Mouse (Mus musculus) forebrain, embryonic 13.5 days (tissue): Measurements from ENCODE around the gene Rnaseh2b. TPM values are rescaled to one million over a fixed set of nuclear protein-coding genes. Genes with fewer than 3 reads are reported as not detected.
A peak's percentile ranks its signal among the peaks of the same experiment; 100 is the strongest.

ENCODE experiments used
- ATAC-seq: fragments of 200-750 bp; cut with Nextera tagmentation; 2 replicates; pipeline ENCODE4 v1.8.0; 2017
- H3K27ac ChIP-seq: fragments of 300-500 bp; sonication (generic); 2 replicates; pipeline ENCODE4 v1.5.1; 2015; ENCODE audit warnings: inconsistent platforms, mild to moderate bottlenecking, moderate library complexity
- H3K27me3 ChIP-seq: fragments of 300-500 bp; sonication (generic); 2 replicates; pipeline ENCODE4 v1.6.1; 2015; ENCODE audit warnings: mild to moderate bottlenecking, inconsistent platforms
- H3K36me3 ChIP-seq: fragments of 300-500 bp; sonication (generic); 2 replicates; pipeline ENCODE4 v1.6.1; 2015; ENCODE audit warnings: mild to moderate bottlenecking, inconsistent platforms; ENCODE audit not compliant: poor library complexity, severe bottlenecking
- H3K4me1 ChIP-seq: fragments of 300-500 bp; sonication (generic); 2 replicates; pipeline ENCODE4 v1.6.1; 2015; ENCODE audit warnings: inconsistent platforms
- H3K4me2 ChIP-seq: fragments of 300-500 bp; sonication (generic); 2 replicates; pipeline ENCODE4 v1.6.1; 2015; ENCODE audit warnings: inconsistent platforms, mild to moderate bottlenecking, moderate library complexity
- H3K4me3 ChIP-seq: fragments of 300-500 bp; sonication (generic); 2 replicates; pipeline ENCODE4 v1.5.1; 2015; ENCODE audit warnings: mild to moderate bottlenecking, inconsistent platforms
- H3K9ac ChIP-seq: fragments of 300-500 bp; sonication (generic); 2 replicates; pipeline ENCODE4 v1.6.1; 2015; ENCODE audit warnings: mild to moderate bottlenecking, inconsistent platforms
- H3K9me3 ChIP-seq: fragments of 300-500 bp; sonication (generic); replicated peaks from 2 replicates; pipeline ENCODE4 v1.6.1; 2016; ENCODE audit warnings: inconsistent platforms
- WGBS: fragments of 180-500 bp; shearing (Covaris S2); methylation state at CpG from one replicate; pipeline ENCODE4 v1.1.7; 2015; 5-methylcytosine and 5-hydroxymethylcytosine counted together
- polyA plus RNA-seq: library from polyadenylated mRNA; unstranded; fragments of >200 nt; fragmentation: Nextera tagmentation; extraction: Ambion mirVana; gene quantifications from 2 replicates; pipeline ENCODE4 v1.2.1, GENCODE M21; 2015

Rnaseh2b gene
- polyA plus RNA-seq, result 80.0 and 102 TPM in 2 replicates

GRCm38 (mm10) chr14:62292488-62293339, at the start of gene Rnaseh2b, which contains the start of gene Dleu7:
TSS of gene Rnaseh2b (plus strand) at chr14:62292589.
TSS of gene Dleu7 (minus strand) at chr14:62293047.
- Histone ChIP-seq H3K4me3 (peak within 1 kb of the TSS; percentile 63), H3K9me3 (no peaks in the 10 kb centered on the region), H3K36me3 (no peaks in the 10 kb centered on the region), H3K4me1 (peaks cover 18% of the 10 kb centered on the region), H3K27me3 (no peaks in the 10 kb centered on the region), H3K27ac (peak within 1 kb of the TSS; percentile 60), H3K4me2 (peak within 1 kb of the TSS; percentile 97), H3K9ac (peak within 1 kb of the TSS; percentile 85)
- WGBS, result 1% methylated on average over 43 of the region's 60 CpGs
- ATAC-seq, result peak; percentile 89

- Histone ChIP-seq H3K9me3 (no peaks in the 10 kb centered on the region), H3K9ac (no peak overlapping the region), H3K4me1 (no peaks in the 10 kb centered on the region; the same call in 1 of the 2 replicates), H3K27me3 (no peaks in the 10 kb centered on the region), H3K36me3 (no peaks in the 10 kb centered on the region), H3K27ac (no peak overlapping the region), H3K4me2 (no peak overlapping the region), H3K4me3 (no peak overlapping the region)
- WGBS, result 79% methylated on average over 2 of the region's 2 CpGs
- ATAC-seq, result no peak
These were observed 48.9 kb upstream of the Rnaseh2b start for GRCm38 (mm10) chr14:62243530-62243929.

DNA sequence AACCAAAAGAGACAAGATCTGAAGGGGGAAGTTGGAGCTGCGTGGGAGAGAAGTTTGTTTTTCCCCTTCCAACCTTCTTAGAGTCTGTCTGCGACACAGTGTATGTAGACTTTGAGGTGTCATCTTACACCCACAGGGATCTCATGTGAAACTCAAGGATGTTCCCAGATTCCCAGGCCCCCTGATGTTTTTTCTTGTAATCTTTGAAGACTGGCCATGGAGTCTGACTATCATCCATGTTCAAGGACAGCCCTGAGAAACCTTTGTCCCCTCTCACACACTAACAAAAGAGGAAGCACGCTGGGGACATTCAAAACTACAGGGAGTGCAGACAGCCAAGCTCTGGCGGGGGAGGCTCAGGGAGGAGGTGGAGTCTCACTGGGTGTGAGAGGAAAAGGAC, 46.8 kb upstream of the Rnaseh2b start:
- no peak overlapping the region for H3K27ac ChIP-seq
- no peaks in the 10 kb centered on the region for H3K9me3 ChIP-seq
- no peaks in the 10 kb centered on the region; the same call in 1 of the 2 replicates for H3K4me1 ChIP-seq
- H3K27me3 ChIP-seq, result no peaks in the 10 kb centered on the region
- WGBS, result 23% methylated on average over 4 of the region's 4 CpGs
- no peak overlapping the region for H3K9ac ChIP-seq
- ATAC-seq, result no peak
- H3K4me3 ChIP-seq, result no peak overlapping the region
- no peak overlapping the region for H3K4me2 ChIP-seq
- no peaks in the 10 kb centered on the region for H3K36me3 ChIP-seq

GRCm38 (mm10) chr14:62248345-62248744, 44.0 kb upstream of the Rnaseh2b start:
- Histone ChIP-seq H3K4me3 (no peak overlapping the region), H3K9me3 (no peaks in the 10 kb centered on the region), H3K4me1 (peaks cover 6% of the 10 kb centered on the region; the same call in 1 of the 2 replicates), H3K27me3 (no peaks in the 10 kb centered on the region), H3K4me2 (no peak overlapping the region), H3K36me3 (no peaks in the 10 kb centered on the region), H3K9ac (no peak overlapping the region), H3K27ac (no peak overlapping the region)
- ATAC-seq, result no peak
- WGBS, result 75% methylated on average over 7 of the region's 7 CpGs

- no peak for ATAC-seq
- Histone ChIP-seq H3K9ac (no peak overlapping the region), H3K9me3 (no peaks in the 10 kb centered on the region), H3K4me1 (peaks cover 6% of the 10 kb centered on the region; the same call in 1 of the 2 replicates), H3K36me3 (no peaks in the 10 kb centered on the region), H3K27me3 (no peaks in the 10 kb centered on the region), H3K4me2 (no peak overlapping the region), H3K27ac (no peak overlapping the region), H3K4me3 (no peak overlapping the region)
- WGBS, result 87% methylated on average over 10 of the region's 10 CpGs
These were observed 43.6 kb upstream of the Rnaseh2b start for GRCm38 (mm10) chr14:62248796-62249195.

DNA sequence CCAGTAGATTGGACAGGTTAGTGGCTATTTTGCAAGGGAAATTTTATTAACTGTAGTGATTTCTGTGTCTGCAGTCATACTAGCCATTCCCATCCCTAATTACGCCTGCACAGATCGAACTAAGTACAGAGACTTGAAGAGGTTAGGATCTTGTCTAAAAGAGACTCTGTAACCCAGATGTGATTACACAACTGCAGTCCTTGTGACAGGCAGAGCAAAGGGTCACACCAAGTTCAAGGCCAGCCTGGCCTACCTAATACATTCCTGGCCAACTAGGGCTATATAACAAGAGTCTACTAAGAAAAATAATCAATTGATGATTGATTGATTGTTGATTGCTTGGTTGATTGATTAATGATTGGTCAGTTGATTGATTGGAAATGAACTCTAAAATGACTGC, 43.1 kb upstream of the Rnaseh2b start:
- no peak overlapping the region for H3K4me2 ChIP-seq
- no peak overlapping the region for H3K9ac ChIP-seq
- H3K36me3 ChIP-seq, result no peaks in the 10 kb centered on the region
- 94% methylated on average over 2 of the region's 2 CpGs for WGBS
- H3K4me3 ChIP-seq, result no peak overlapping the region
- H3K27me3 ChIP-seq, result no peaks in the 10 kb centered on the region
- ATAC-seq, result no peak
- H3K9me3 ChIP-seq, result no peaks in the 10 kb centered on the region
- peaks cover 6% of the 10 kb centered on the region; the same call in 1 of the 2 replicates for H3K4me1 ChIP-seq
- no peak overlapping the region for H3K27ac ChIP-seq

- H3K9ac ChIP-seq, result no peak overlapping the region
- H3K27me3 ChIP-seq, result no peaks in the 10 kb centered on the region
- H3K36me3 ChIP-seq, result no peaks in the 10 kb centered on the region
- 67% methylated on average over 3 of the region's 3 CpGs for WGBS
- no peak for ATAC-seq
- no peak overlapping the region for H3K4me3 ChIP-seq
- H3K27ac ChIP-seq, result no peak overlapping the region
- H3K4me1 ChIP-seq, result peaks cover 6% of the 10 kb centered on the region; the same call in 1 of the 2 replicates
- H3K4me2 ChIP-seq, result no peak overlapping the region
- no peaks in the 10 kb centered on the region for H3K9me3 ChIP-seq
These were observed 42.3 kb upstream of the Rnaseh2b start for GRCm38 (mm10) chr14:62250046-62250445.

GRCm38 (mm10) chr14:62251999-62252398, 40.4 kb upstream of the Rnaseh2b start:
- Histone ChIP-seq H3K9me3 (no peaks in the 10 kb centered on the region), H3K9ac (no peak overlapping the region), H3K4me2 (no peak overlapping the region), H3K4me3 (no peak overlapping the region), H3K36me3 (no peaks in the 10 kb centered on the region), H3K4me1 (peaks cover 6% of the 10 kb centered on the region; the same call in 1 of the 2 replicates), H3K27me3 (no peaks in the 10 kb centered on the region), H3K27ac (no peak overlapping the region)
- peak; percentile 87 for ATAC-seq
- 6% methylated on average over 4 of the region's 4 CpGs for WGBS

- Histone ChIP-seq H3K27me3 (no peaks in the 10 kb centered on the region), H3K9me3 (no peaks in the 10 kb centered on the region), H3K36me3 (no peaks in the 10 kb centered on the region), H3K27ac (no peak overlapping the region), H3K4me3 (no peak overlapping the region), H3K4me2 (no peak overlapping the region), H3K4me1 (peaks cover 6% of the 10 kb centered on the region; the same call in 1 of the 2 replicates), H3K9ac (no peak overlapping the region)
- ATAC-seq, result no peak
- WGBS, result 65% methylated on average over 8 of the region's 8 CpGs
These were observed 38.0 kb upstream of the Rnaseh2b start for GRCm38 (mm10) chr14:62254371-62254770.

DNA sequence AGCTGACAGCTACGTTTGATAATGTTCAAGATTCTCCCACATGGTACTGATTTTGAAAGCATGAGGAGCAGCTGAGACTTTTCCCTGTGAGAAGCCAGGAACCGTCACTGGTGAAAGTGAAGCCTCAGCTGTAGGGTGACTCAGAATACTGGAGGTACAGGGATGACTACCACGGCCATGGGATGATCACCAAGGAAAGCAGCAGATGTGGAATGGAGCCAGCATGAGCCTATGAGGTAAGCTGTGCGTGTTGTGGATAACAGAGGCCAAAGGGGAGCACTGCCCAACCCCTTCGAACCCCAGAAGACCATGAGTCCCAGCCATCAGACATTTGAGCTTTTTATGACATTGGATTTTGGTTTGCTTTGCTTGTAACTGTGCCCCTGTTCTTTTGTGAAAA, 36.3 kb upstream of the Rnaseh2b start:
- Histone ChIP-seq H3K27ac (no peak overlapping the region), H3K9me3 (no peaks in the 10 kb centered on the region), H3K9ac (no peak overlapping the region), H3K4me1 (peaks cover 6% of the 10 kb centered on the region; the same call in 1 of the 2 replicates), H3K27me3 (no peaks in the 10 kb centered on the region), H3K4me3 (no peak overlapping the region), H3K4me2 (no peak overlapping the region), H3K36me3 (no peaks in the 10 kb centered on the region)
- 89% methylated on average over 5 of the region's 5 CpGs for WGBS
- no peak for ATAC-seq

DNA sequence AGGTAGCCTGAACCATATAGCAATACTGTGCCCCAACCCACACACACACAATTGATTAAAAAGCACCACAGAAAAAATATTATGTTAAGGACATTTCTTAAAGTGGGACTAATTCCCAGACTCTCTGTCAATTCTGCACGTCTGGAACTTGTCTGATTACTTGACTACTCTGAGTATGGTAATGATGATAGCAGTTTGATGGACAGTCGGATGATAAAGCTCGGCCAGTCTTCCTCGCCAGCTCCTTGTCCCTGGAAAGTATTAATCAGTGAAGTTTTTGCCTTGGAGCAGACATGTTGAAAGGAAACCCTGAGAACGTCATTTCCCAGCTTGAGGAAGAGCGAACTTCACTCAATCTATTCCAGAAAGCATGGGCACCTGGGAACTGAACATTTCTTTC, 34.3 kb upstream of the Rnaseh2b start:
- Histone ChIP-seq H3K36me3 (no peaks in the 10 kb centered on the region), H3K4me1 (no peaks in the 10 kb centered on the region), H3K27me3 (no peaks in the 10 kb centered on the region), H3K9me3 (no peaks in the 10 kb centered on the region), H3K27ac (no peak overlapping the region), H3K4me3 (no peak overlapping the region), H3K9ac (no peak overlapping the region), H3K4me2 (no peak overlapping the region)
- ATAC-seq, result no peak
- WGBS, result 63% methylated on average over 6 of the region's 6 CpGs

- ATAC-seq, result no peak
- Histone ChIP-seq H3K9me3 (no peaks in the 10 kb centered on the region), H3K27me3 (no peaks in the 10 kb centered on the region), H3K4me1 (no peaks in the 10 kb centered on the region), H3K4me2 (no peak overlapping the region), H3K9ac (no peak overlapping the region), H3K27ac (no peak overlapping the region), H3K4me3 (no peak overlapping the region), H3K36me3 (no peaks in the 10 kb centered on the region)
- WGBS, result 76% methylated on average over 10 of the region's 10 CpGs
These were observed 33.3 kb upstream of the Rnaseh2b start for GRCm38 (mm10) chr14:62258978-62259536.
